Mouse (Mus musculus): Measurements from ENCODE around the gene Brd7.
A peak's percentile ranks its signal among the peaks of the same experiment; 100 is the strongest.

Gene Brd7

GRCm38 (mm10) chr8:88361708-88362428, at the start of gene Brd7:
Brd7 (minus strand) TSS chr8:88362194.
- DNase-seq (ENCODE audit: low read depth), result peak; percentile 42

DNA sequence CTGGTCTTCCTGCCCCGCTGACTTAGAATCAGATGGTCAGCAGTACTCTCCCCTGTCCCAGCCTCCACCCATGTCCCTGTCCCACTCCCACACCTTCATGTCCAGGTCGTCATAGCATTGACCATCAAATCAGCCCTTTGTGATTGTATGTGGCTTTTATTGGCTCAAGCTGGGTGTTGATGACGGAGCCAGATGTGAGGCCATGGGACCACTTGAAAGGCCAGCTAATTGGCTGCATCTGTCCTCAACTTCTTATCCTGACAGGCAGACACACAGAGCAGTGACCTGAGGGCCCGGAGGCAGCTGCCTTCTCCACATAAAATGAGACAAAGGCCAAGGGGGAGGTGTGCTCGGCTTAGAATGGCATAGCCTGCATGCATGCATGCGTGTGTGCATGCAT, 49.5 kb upstream of the Brd7 start:
- no peak for DNase-seq (ENCODE audit: low read depth)

DNA sequence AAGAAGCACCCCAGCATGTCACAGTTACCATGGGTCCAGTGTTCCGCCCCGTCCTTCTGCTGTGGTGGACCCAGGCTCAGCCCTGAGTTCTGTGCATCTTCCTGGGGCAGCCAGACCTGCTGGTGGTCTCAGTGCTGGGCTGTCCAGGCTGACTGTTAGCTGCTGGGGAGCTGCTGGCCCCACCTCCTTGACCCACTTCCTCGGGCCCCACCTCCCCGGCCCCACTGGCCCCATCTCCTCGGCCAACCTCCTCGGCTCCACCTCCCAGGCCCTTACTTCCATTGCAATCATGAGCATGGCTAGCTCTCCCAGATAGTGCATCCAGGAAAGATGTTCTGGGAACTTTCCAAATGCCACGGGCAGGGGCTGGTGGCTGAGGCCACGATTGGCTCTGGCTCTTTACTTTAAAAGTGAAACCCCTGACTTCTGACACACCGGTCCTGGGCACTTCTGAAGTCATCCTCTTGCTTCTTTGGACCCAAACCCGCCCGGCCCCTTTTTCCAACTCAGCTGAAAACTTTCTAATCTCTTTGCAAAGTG, 47.5 kb upstream of the Brd7 start:
- no peak for DNase-seq (ENCODE audit: low read depth)

- DNase-seq (ENCODE audit: low read depth), result no peak
Observed at GRCm38 (mm10) chr8:88407716-88408115, 45.7 kb upstream of the Brd7 start.

GRCm38 (mm10) chr8:88398060-88398459, 36.1 kb upstream of the Brd7 start:
- DNase-seq (ENCODE audit: low read depth), result no peak

DNA sequence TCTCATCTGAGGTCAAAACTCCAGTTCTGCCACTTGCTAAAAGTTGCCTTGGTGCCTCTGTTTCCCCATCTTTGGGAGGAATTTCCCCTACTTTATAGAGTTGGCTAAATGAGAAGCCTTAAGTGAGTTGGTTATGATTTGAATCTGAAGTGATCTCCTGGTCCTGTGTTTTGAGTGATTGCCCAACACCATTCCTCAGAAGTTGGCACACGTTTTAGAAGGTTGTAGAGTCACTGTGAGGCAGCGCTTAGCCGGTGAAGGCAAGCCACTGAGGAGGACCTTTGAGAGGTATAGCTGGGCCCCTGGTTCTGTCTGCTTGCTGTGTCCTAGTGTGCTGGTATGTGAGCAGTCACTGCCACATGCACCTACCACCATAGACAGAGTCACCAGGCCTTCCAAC, 31.3 kb upstream of the Brd7 start:
- DNase-seq (ENCODE audit: low read depth), result no peak

GRCm38 (mm10) chr8:88390749-88391148, 28.8 kb upstream of the Brd7 start:
- DNase-seq (ENCODE audit: low read depth), result peak; percentile 34

GRCm38 (mm10) chr8:88388691-88389239, 26.8 kb upstream of the Brd7 start:
- DNase-seq (ENCODE audit: low read depth), result no peak

- no peak for DNase-seq (ENCODE audit: low read depth)
Observed at GRCm38 (mm10) chr8:88387874-88388273, 25.9 kb upstream of the Brd7 start.

DNA sequence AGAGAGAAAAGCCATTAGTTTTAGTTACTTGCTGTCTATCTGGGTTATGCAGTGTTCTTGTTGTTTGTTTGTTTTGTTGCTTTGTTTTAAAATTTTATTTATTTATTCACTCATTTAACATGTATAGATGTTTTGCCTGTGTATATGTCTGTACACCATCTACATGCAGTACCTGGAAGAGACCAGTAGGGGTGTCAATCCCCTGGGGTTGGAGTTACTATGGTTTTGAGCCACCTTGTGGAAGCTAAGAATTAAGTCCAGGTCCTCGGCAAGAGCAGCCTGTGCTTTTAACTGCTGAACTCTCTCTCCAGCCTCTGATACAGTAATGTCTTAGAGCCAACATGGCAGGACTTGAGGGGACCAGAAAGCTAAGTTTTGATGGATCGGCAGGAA, 21.2 kb upstream of the Brd7 start:
- DNase-seq (ENCODE audit: low read depth), result peak; percentile 30

- DNase-seq (ENCODE audit: low read depth), result no peak
Observed at GRCm38 (mm10) chr8:88382311-88383163, 20.5 kb upstream of the Brd7 start.

- no peak for DNase-seq (ENCODE audit: low read depth)
Observed at GRCm38 (mm10) chr8:88380497-88380896, 18.5 kb upstream of the Brd7 start.

GRCm38 (mm10) chr8:88376836-88377582, 15.0 kb upstream of the Brd7 start:
- DNase-seq (ENCODE audit: low read depth), result no peak

DNA sequence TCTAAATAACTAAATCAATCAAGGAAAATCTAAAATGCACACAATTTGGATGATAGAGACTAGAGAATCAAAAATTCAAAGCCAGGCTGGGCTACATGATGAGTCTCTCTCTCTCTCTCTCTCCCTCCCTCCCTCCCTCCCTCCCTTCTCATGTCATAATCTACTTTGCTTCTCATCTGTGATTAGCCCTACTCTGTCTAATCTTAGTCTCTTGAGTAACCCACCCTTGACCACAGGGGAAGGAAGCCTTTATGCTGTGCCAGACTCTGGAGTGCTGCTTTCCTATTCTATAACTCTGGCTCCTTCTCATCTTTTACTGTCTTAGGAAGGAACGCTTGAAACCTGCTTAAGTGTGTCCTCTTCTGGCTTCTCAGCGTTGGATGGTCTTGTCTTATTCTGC, 9.5 kb upstream of the Brd7 start:
- DNase-seq (ENCODE audit: low read depth), result no peak

DNA sequence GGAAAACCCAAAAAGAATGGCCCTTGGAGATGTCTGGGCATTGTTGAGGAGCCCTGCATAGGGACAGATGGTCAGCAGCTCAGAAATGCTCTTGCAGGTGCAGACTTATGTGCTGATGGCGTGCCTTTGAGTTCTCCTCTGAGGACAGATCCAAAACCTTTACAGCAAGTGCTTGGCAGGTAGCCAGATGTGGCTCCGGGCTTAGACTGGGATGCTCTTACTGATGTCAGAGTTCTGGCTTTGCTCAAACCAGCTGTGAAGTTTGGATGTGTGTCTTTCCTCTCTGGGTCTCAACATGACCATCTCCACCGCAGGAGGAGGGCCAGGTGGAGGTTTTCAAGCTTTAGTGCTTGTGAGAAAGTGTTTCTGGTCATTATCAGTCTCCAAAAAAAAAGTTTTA, 7.8 kb upstream of the Brd7 start:
- DNase-seq (ENCODE audit: low read depth), result no peak

DNA sequence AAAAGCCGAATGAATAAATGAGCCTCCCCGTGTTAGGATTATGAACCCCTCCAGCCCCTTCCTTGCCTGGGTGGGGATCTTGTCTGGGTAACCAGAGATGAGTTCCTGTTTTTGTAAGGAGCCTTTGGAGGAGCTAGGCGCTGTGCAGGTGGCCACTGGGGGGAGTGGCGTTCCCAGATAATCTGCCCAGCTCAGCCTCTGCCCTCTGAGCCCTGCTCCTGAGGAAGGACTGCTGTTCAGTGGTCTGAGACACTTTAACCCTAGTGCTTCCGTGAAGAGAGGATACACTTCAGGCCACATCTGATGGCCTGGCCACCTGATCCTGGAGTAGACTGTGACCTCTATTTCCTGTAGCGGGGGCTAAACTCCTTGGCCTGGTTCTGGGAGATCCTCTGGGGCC, 7.2 kb upstream of the Brd7 start:
- no peak for DNase-seq (ENCODE audit: low read depth)

GRCm38 (mm10) chr8:88362446-88363150, 604 bp upstream of the Brd7 start:
- peak; percentile 74 for DNase-seq (ENCODE audit: low read depth)

- DNase-seq (ENCODE audit: low read depth), result peak; percentile 31
Observed at GRCm38 (mm10) chr8:88361044-88361707, 818 bp downstream of the Brd7 start.

DNA sequence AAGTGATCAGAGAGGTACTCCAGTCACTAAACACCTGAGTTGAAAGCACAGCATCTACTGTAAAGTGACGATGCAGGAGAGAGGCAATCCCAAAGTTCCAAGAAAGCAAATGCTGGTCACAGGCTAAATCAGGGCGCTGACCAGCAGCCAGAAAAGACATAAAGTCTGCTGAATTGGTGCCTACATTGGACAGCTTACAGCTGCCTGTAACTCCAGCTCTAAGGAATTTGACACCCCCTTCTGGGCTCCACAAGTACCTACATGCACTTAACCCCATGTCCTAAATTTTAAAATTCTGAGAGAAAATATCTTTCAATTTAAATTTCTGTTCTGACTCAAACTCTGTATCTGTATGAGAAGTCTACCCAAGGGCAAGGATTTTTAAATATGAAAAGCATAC, 2.0 kb downstream of the Brd7 start:
- DNase-seq (ENCODE audit: low read depth), result no peak

GRCm38 (mm10) chr8:88357946-88358345, 4.0 kb downstream of the Brd7 start:
- DNase-seq (ENCODE audit: low read depth), result no peak

Measured in c-Kit-positive CD71-positive TER-119-negative erythroid progenitor cells, embryonic 14.5 days (primary cell).